Mouse (Mus musculus): ENCODE data around the gene Ddx42. TPM values are rescaled to one million over a fixed set of nuclear protein-coding genes. Genes with fewer than 3 reads are reported as not detected.

Ddx42 gene
- 81.2 and 90.4 TPM in 2 replicates for polyA plus RNA-seq (2015; fragmentation: Nextera tagmentation; extraction: Ambion mirVana)

DNA sequence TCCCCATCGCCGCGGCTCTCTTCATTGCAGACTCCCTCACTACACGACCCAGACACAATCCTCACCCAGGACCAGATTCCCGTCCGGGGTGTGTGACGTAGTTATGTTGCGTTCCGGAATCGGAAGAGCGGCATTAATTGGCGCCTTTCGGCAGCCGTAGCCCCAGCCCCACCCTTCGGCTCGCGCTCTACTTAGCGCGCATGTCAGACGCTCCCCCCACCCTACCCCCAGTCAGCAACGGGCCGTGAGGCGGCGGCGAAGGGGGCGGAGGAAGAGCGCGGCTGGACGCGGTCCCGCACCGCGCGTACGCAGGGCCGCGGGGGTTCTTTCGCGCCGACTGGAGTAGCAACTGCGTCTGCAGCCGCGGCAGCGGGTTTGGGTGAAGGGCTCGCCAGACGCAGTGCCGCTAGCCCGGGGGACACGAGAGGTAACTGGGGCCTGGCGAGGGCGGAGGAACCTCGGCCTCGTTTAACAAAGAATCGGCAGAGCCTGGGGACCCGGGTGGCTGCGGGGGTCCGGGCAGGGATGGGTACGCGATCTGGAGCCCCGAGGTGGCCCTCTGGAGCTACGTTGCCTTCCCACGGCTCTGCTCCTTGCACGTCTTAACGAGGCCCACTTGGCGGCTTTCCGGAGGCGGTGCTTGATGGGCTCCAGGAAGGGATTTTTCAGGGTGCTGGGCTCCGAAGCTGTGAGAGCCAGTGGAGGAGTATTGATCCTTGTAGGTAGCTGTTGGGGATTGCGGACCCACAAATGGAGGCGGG is at the start of gene Ddx42:
Gene Ddx42, plus strand, starts transcription at position 197 of the 761 bp plus-strand sequence.
- H3K4me1 ChIP-seq, result peaks cover 20% of the 10 kb centered on the region
- WGBS, result under 1% methylated on average over 70 of the region's 70 CpGs
- H3K4me2 ChIP-seq, result peak within 1 kb of the TSS; percentile 73
- H3K36me3 ChIP-seq, result peaks cover 16% of the 10 kb centered on the region
- H3K4me3 ChIP-seq, result peak within 1 kb of the TSS; percentile 83
- H3K9me3 ChIP-seq, result no peaks in the 10 kb centered on the region
- H3K27ac ChIP-seq, result peak within 1 kb of the TSS; percentile 96
- ATAC-seq (ENCODE audit: insufficient number of reproducible peaks, insufficient read depth, low FRiP score, low TSS enrichment, low read depth), result peak; percentile 95
- peak within 1 kb of the TSS; percentile 97 for H3K9ac ChIP-seq
- H3K27me3 ChIP-seq, result no peaks in the 10 kb centered on the region

DNA sequence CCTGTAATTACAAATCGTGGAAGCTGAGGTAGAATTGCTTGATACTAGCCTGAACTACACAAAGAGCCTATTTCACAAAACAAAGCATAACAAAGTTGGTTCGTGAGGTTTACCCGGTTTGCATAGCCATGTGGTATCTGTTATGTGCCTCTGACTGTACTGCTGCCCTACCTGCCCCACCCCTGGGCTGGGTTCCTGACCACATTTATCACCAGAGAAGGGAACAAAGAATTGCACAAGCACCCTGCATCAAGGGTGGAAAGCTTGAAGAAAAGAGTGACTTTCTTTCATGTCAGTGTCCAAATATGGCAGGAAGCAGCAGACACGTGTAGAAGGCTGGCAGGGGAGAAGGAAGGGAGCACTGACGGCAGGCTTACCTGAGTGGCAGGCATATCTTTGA is 49.3 kb upstream of the Ddx42 start:
- no peaks in the 10 kb centered on the region for H3K4me1 ChIP-seq
- no peak overlapping the region; the same call in 1 of the 2 replicates for H3K9ac ChIP-seq
- no peak overlapping the region for H3K4me3 ChIP-seq
- ATAC-seq (ENCODE audit: insufficient number of reproducible peaks, insufficient read depth, low FRiP score, low TSS enrichment, low read depth), result no peak
- peaks cover 74% of the 10 kb centered on the region for H3K36me3 ChIP-seq
- WGBS, result 62% methylated on average over 5 of the region's 5 CpGs
- no peak overlapping the region for H3K4me2 ChIP-seq
- H3K9me3 ChIP-seq, result no peaks in the 10 kb centered on the region
- no peaks in the 10 kb centered on the region for H3K27me3 ChIP-seq
- H3K27ac ChIP-seq, result no peak overlapping the region

DNA sequence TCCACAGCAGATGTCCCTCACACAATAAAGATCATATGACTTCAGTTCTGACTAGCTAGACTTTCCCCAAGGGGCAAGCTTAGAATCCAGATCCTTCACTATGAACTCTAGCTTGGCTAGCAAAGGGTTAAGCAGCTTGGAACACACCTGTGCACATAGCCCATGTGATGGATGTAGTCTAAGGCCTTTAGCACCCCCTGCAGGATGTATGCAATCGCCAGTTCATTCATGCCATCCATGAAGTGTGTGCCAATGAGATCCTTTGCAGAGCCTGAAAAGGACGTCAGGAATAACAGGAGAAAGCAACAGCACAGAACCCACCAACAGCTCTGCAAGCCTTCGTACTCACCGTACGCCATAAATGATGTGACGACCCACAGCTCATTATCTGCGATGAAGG is 45.9 kb upstream of the Ddx42 start:
- Histone ChIP-seq H3K4me1 (peaks cover 5% of the 10 kb centered on the region; the same call in 1 of the 2 replicates), H3K9ac (no peak overlapping the region), H3K36me3 (peaks cover 62% of the 10 kb centered on the region), H3K4me3 (no peak overlapping the region), H3K9me3 (no peaks in the 10 kb centered on the region), H3K4me2 (no peak overlapping the region), H3K27ac (no peak overlapping the region), H3K27me3 (no peaks in the 10 kb centered on the region)
- no peak for ATAC-seq (ENCODE audit: insufficient number of reproducible peaks, insufficient read depth, low FRiP score, low TSS enrichment, low read depth)
- WGBS, result 78% methylated on average over 7 of the region's 7 CpGs

- no peak for ATAC-seq (ENCODE audit: insufficient number of reproducible peaks, insufficient read depth, low FRiP score, low TSS enrichment, low read depth)
- H3K36me3 ChIP-seq, result peaks cover 40% of the 10 kb centered on the region
- no peak overlapping the region for H3K27ac ChIP-seq
- peaks cover 7% of the 10 kb centered on the region; the same call in 1 of the 2 replicates for H3K4me1 ChIP-seq
- WGBS, result 93% methylated on average over 2 of the region's 2 CpGs
- H3K4me2 ChIP-seq, result no peak overlapping the region
- H3K27me3 ChIP-seq, result no peaks in the 10 kb centered on the region
- no peak overlapping the region for H3K9ac ChIP-seq
- no peaks in the 10 kb centered on the region for H3K9me3 ChIP-seq
- no peak overlapping the region for H3K4me3 ChIP-seq
These were observed 43.5 kb upstream of the Ddx42 start for GRCm38 (mm10) chr11:106173228-106173627.

GRCm38 (mm10) chr11:106174372-106174771 is 42.4 kb upstream of the Ddx42 start:
- no peak overlapping the region for H3K4me3 ChIP-seq
- H3K36me3 ChIP-seq, result peaks cover 36% of the 10 kb centered on the region
- 0 out of 2 replicates have a peak overlapping the region, but pooled peaks have one; percentile 13 for H3K27ac ChIP-seq
- WGBS, result 70% methylated on average over 5 of the region's 5 CpGs
- peaks cover 14% of the 10 kb centered on the region; the same call in 1 of the 2 replicates for H3K4me1 ChIP-seq
- no peak for ATAC-seq (ENCODE audit: insufficient number of reproducible peaks, insufficient read depth, low FRiP score, low TSS enrichment, low read depth)
- H3K4me2 ChIP-seq, result no peak overlapping the region
- no peaks in the 10 kb centered on the region for H3K9me3 ChIP-seq
- H3K9ac ChIP-seq, result no peak overlapping the region
- no peaks in the 10 kb centered on the region for H3K27me3 ChIP-seq

- H3K27me3 ChIP-seq, result no peaks in the 10 kb centered on the region
- 51% methylated on average over 3 of the region's 3 CpGs for WGBS
- no peak overlapping the region for H3K4me3 ChIP-seq
- H3K4me2 ChIP-seq, result no peak overlapping the region
- H3K36me3 ChIP-seq, result peaks cover 29% of the 10 kb centered on the region
- no peak overlapping the region for H3K9ac ChIP-seq
- peaks cover 21% of the 10 kb centered on the region for H3K4me1 ChIP-seq
- H3K27ac ChIP-seq, result peak overlapping the region; percentile 13; the same call in 1 of the 2 replicates
- no peak for ATAC-seq (ENCODE audit: insufficient number of reproducible peaks, insufficient read depth, low FRiP score, low TSS enrichment, low read depth)
- H3K9me3 ChIP-seq, result no peaks in the 10 kb centered on the region
These were observed 41.6 kb upstream of the Ddx42 start for GRCm38 (mm10) chr11:106175081-106175480.

DNA sequence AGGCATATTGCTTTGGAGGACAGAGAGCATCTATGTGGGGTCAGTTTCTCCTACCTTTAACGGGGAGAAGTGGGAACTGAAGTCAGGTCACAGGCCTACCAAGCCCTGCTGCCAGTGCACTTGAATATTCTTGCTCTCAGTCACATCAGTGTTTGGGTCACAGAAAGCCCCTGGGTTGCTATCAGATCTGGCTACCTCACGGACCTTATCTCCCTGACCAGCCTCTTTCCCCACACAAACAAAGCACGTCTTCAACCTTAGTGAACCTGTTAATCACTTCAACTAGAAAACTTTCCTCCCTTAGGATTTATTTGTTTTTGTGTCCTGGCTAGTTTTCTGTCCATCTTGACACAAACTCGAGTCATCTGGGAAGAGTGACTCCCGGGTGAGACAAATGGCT is 40.4 kb upstream of the Ddx42 start:
- H3K4me1 ChIP-seq, result peaks cover 25% of the 10 kb centered on the region
- H3K27ac ChIP-seq, result no peak overlapping the region
- H3K4me3 ChIP-seq, result no peak overlapping the region
- WGBS, result 90% methylated on average over 5 of the region's 5 CpGs
- peaks cover 20% of the 10 kb centered on the region for H3K36me3 ChIP-seq
- H3K9ac ChIP-seq, result no peak overlapping the region
- H3K27me3 ChIP-seq, result no peaks in the 10 kb centered on the region
- H3K9me3 ChIP-seq, result no peaks in the 10 kb centered on the region
- H3K4me2 ChIP-seq, result no peak overlapping the region
- no peak for ATAC-seq (ENCODE audit: insufficient number of reproducible peaks, insufficient read depth, low FRiP score, low TSS enrichment, low read depth)

GRCm38 (mm10) chr11:106178036-106178782 is 38.5 kb upstream of the Ddx42 start:
- H3K9me3 ChIP-seq, result no peaks in the 10 kb centered on the region
- peaks cover 25% of the 10 kb centered on the region for H3K4me1 ChIP-seq
- no peak for ATAC-seq (ENCODE audit: insufficient number of reproducible peaks, insufficient read depth, low FRiP score, low TSS enrichment, low read depth)
- H3K36me3 ChIP-seq, result peaks cover 21% of the 10 kb centered on the region
- no peak overlapping the region for H3K4me3 ChIP-seq
- H3K9ac ChIP-seq, result 0 out of 2 replicates have a peak overlapping the region, but pooled peaks have one; percentile 6
- no peak overlapping the region for H3K27ac ChIP-seq
- no peaks in the 10 kb centered on the region for H3K27me3 ChIP-seq
- WGBS, result 49% methylated on average over 5 of the region's 5 CpGs
- H3K4me2 ChIP-seq, result no peak overlapping the region

DNA sequence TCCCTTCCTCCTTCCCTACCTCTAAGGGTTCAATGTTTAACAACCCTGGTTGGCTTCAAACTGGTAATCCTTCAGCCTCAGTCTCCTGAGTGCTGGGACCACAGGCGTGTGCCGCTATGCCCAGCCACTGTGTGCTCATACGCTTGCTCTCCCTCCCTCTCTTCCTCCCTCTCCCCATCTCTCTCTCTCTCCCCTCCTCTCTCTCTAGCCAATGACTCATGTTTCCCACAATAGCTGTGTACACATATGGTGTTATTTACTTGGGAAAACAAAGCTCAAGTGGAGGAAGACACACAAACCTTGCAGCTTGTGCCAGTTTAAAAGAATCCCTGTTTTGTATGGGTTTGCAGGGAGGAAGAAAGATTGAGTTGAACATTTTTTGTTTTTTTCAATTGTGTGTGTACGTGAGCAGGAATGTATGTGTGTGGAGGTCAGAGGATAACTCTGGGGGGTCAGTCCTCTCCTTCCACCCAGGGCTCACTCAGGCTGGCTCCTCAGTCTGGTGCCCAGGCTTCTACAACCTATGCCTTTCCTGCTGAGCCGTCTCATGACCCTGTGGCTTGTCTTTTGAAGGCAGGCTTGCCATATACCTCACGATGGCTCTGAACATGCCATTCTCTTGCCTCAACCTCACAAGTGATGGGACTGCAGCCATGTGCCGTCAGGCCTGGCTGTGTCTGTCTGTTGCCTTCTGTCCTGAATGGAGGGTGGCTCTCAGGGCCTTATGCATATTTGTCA is 36.8 kb upstream of the Ddx42 start:
- H3K4me3 ChIP-seq, result no peak overlapping the region
- H3K9ac ChIP-seq, result peak overlapping the region; percentile 61
- peak overlapping the region; percentile 83 for H3K27ac ChIP-seq
- no peaks in the 10 kb centered on the region for H3K9me3 ChIP-seq
- no peaks in the 10 kb centered on the region for H3K27me3 ChIP-seq
- no peak for ATAC-seq (ENCODE audit: insufficient number of reproducible peaks, insufficient read depth, low FRiP score, low TSS enrichment, low read depth)
- H3K36me3 ChIP-seq, result peaks cover 25% of the 10 kb centered on the region
- H3K4me1 ChIP-seq, result peaks cover 22% of the 10 kb centered on the region
- 29% methylated on average over 7 of the region's 7 CpGs for WGBS
- H3K4me2 ChIP-seq, result peak overlapping the region; percentile 16; the same call in 1 of the 2 replicates

- H3K4me1 ChIP-seq, result peaks cover 20% of the 10 kb centered on the region
- H3K36me3 ChIP-seq, result peaks cover 24% of the 10 kb centered on the region
- 86% methylated on average over 2 of the region's 2 CpGs for WGBS
These were observed 36.3 kb upstream of the Ddx42 start for GRCm38 (mm10) chr11:106180449-106180801.

DNA sequence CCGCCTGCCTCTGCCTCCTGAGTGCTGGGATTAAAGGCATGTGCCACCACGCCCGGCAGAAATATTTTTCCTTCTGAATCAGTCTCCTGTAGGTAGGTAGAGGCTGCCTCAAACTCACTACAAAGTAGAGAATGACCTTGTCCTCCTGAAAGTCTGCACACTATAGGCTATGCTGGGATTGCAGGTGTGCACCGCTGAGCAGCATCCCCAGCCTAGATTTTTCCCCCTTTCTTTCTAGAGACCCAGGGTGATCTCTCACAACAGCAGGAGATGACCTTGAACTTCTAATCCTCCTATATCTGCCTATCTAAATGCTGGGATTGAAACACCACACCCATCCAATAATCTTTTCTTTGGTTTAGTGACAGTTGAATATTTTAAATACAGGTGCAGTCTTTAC is 29.4 kb upstream of the Ddx42 start:
- Histone ChIP-seq H3K9me3 (no peaks in the 10 kb centered on the region), H3K27ac (no peak overlapping the region), H3K4me1 (peaks cover 5% of the 10 kb centered on the region), H3K36me3 (peaks cover 12% of the 10 kb centered on the region), H3K4me3 (no peak overlapping the region), H3K27me3 (no peaks in the 10 kb centered on the region), H3K9ac (no peak overlapping the region), H3K4me2 (no peak overlapping the region)
- ATAC-seq (ENCODE audit: insufficient number of reproducible peaks, insufficient read depth, low FRiP score, low TSS enrichment, low read depth), result no peak
- 92% methylated on average over 4 of the region's 4 CpGs for WGBS

More at GRCm38 (mm10) chr11:106180449-106180801, 36.3 kb upstream of the Ddx42 start:
- ATAC-seq (ENCODE audit: insufficient number of reproducible peaks, insufficient read depth, low FRiP score, low TSS enrichment, low read depth), result no peak
- Histone ChIP-seq H3K9ac (peak overlapping the region; percentile 61), H3K27me3 (no peaks in the 10 kb centered on the region), H3K9me3 (no peaks in the 10 kb centered on the region), H3K4me3 (no peak overlapping the region), H3K27ac (peak overlapping the region; percentile 83), H3K4me2 (no peak overlapping the region)

Data from embryonic facial prominence, embryonic 13.5 days (tissue).